Mouse (Mus musculus): ENCODE results near the gene Rffl. TPM values are rescaled to one million over a fixed set of nuclear protein-coding genes. Genes with fewer than 3 reads are reported as not detected.

Rffl gene
- 3.9 and 4.8 TPM in 2 replicates for polyA plus RNA-seq (2014; fragmentation: Nextera tagmentation; extraction: Ambion mirVana)

DNA sequence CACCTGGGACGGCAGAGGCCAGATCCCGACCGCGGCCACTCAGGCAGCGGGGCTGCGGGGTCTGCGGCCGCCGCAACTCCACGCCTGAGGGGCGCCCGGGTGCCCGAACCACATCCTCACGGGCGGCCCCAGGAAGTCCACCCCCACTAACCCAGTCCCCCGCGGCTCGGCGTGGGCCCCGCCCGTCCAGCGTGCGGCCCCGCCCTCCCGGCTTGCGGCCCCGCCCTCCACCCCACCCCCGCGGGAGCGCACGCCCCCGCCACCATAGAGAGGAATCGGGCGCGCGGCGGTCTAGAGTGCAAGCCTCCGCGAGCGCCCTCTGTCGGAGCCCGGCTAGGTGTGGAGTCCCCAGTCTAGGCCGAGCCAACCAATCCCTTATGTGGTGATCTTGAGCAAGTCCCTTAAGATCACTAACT lies at the start of gene Rffl:
TSS of gene Rffl (minus strand) at position 180 of the 416 bp plus-strand sequence.
- Histone ChIP-seq H3K4me3 (ENCODE audit: low read depth, low read length) (peak within 1 kb of the TSS; percentile 61), H3K4me1 (ENCODE audit: control insufficient read depth, insufficient read depth, low read length) (no peaks in the 10 kb centered on the region; the same call in 1 of the 2 replicates), H3K4me2 (ENCODE audit: low read depth, low read length) (peak within 1 kb of the TSS; percentile 89), H3K36me3 (ENCODE audit: control insufficient read depth, insufficient read depth, low read length) (no peaks in the 10 kb centered on the region), H3K27ac (ENCODE audit: low read depth, low read length) (peak within 1 kb of the TSS; percentile 5; the same call in 1 of the 2 replicates), H3K9ac (replicated peaks; ENCODE audit: low read depth, low read length) (peak within 1 kb of the TSS; percentile 74), H3K27me3 (ENCODE audit: control insufficient read depth, insufficient read depth, low read length) (no peaks in the 10 kb centered on the region), H3K9me3 (ENCODE audit: control insufficient read depth, low read length) (no peaks in the 10 kb centered on the region)
- WGBS, result 0% methylated on average over 43 of the region's 43 CpGs
- peak; percentile 93 for ATAC-seq (ENCODE audit: low read depth)

DNA sequence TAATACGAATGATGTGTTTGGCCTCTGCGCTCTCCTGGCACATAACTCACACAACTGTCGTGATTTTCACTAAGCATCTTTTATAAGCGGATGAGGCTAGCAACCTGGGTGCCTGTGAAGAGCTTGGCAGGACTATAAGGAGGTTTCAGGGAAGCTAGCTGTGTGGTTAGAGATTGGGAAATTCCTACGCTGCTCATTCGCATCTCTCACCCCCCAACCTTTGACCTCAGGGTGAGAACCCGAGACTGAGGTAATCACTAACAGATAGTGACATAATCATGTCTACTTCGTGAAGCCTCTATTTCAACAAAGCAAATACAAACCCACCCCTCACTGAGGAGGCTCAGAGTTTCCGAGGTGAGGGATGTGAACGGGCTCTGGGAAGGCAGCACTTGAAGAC lies 49.8 kb upstream of the Rffl start:
- WGBS, result 71% methylated on average over 10 of the region's 10 CpGs
- Histone ChIP-seq H3K9me3 (ENCODE audit: control insufficient read depth, low read length) (no peaks in the 10 kb centered on the region), H3K4me1 (ENCODE audit: control insufficient read depth, insufficient read depth, low read length) (no peaks in the 10 kb centered on the region), H3K27me3 (ENCODE audit: control insufficient read depth, insufficient read depth, low read length) (no peaks in the 10 kb centered on the region), H3K27ac (ENCODE audit: low read depth, low read length) (no peak overlapping the region), H3K4me3 (ENCODE audit: low read depth, low read length) (no peak overlapping the region), H3K4me2 (ENCODE audit: low read depth, low read length) (no peak overlapping the region), H3K36me3 (ENCODE audit: control insufficient read depth, insufficient read depth, low read length) (no peaks in the 10 kb centered on the region), H3K9ac (replicated peaks; ENCODE audit: low read depth, low read length) (no peak overlapping the region)
- ATAC-seq (ENCODE audit: low read depth), result no peak

DNA sequence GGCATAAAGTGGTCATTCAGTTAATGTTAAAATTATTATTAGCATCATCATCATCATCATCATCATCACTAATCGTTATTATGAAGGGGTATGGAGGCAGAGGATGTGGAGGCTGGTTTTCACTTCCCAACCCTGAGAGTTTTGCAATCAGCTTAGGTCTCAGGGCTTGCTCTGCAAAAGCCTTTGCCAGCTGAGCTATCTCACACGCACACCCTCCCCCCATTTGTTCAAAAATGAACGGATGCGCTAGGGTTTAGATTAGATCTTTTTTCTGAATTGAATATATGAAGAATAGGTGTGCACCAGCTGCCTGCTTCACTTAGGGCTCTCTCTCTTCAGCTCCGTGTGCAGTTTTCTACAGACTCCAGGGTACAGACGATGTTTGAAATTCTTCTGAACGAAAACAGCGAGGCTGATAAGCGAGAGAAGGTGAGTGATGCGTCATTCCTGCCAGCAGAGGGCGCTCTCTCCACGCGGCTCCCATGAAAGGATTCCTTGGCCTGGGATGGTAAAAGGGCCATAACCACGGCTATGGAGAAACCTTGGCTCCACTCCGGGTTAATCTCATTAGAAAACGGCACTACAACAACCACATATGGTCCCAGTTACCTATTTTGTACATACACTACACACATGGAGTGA lies 43.8 kb upstream of the Rffl start:
- H3K4me1 ChIP-seq (ENCODE audit: control insufficient read depth, insufficient read depth, low read length), result no peaks in the 10 kb centered on the region
- H3K36me3 ChIP-seq (ENCODE audit: control insufficient read depth, insufficient read depth, low read length), result no peaks in the 10 kb centered on the region
- H3K27me3 ChIP-seq (ENCODE audit: control insufficient read depth, insufficient read depth, low read length), result no peaks in the 10 kb centered on the region
- 9% methylated on average over 16 of the region's 16 CpGs for WGBS
- no peaks in the 10 kb centered on the region for H3K9me3 ChIP-seq (ENCODE audit: control insufficient read depth, low read length)
- H3K27ac ChIP-seq (ENCODE audit: low read depth, low read length), result no peak overlapping the region
- peak overlapping the region; percentile 35 for H3K4me2 ChIP-seq (ENCODE audit: low read depth, low read length)
- no peak overlapping the region for H3K4me3 ChIP-seq (ENCODE audit: low read depth, low read length)
- ATAC-seq (ENCODE audit: low read depth), result peak; percentile 63; the same call in 1 of the 2 replicates
- no peak overlapping the region for H3K9ac ChIP-seq (replicated peaks; ENCODE audit: low read depth, low read length)

DNA sequence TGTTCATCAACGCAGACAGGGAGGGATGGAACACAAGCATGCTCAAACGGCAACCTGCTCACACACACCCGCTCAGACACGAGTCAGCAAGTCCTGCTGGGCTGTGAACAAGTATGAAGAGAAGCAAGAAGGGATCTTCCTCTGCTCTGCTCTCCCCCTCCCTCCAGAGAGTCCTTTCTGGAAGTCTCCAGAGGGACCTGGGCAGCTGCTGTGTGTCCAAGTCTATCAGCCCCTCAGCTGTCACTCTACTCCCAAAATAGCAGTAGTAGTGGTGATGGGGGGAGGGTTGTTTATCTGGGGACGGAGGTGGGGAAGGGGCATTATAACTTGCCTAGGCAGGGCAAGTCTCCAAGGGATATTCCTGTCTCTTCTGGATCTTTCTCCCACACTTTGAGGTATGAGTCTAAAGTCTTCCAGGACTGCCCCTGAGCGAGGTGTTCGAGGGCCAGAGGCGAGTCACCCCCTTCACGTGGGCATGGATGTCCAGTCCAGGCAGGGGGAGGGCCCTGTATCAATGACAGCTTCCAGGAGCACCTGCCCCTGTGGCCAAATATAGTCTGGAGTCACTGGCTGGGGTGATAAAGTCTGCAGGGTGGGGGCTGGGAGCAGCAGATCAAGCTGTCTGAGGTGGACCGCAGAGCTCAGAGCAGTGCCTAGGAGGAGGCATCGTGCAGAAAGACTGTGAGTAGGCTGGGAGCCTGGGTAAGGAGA lies 39.8 kb upstream of the Rffl start:
- Histone ChIP-seq H3K9ac (replicated peaks; ENCODE audit: low read depth, low read length) (no peak overlapping the region), H3K36me3 (ENCODE audit: control insufficient read depth, insufficient read depth, low read length) (no peaks in the 10 kb centered on the region), H3K9me3 (ENCODE audit: control insufficient read depth, low read length) (no peaks in the 10 kb centered on the region), H3K4me3 (ENCODE audit: low read depth, low read length) (no peak overlapping the region), H3K27me3 (ENCODE audit: control insufficient read depth, insufficient read depth, low read length) (no peaks in the 10 kb centered on the region), H3K4me2 (ENCODE audit: low read depth, low read length) (no peak overlapping the region), H3K4me1 (ENCODE audit: control insufficient read depth, insufficient read depth, low read length) (peaks cover 5% of the 10 kb centered on the region; the same call in 1 of the 2 replicates), H3K27ac (ENCODE audit: low read depth, low read length) (no peak overlapping the region)
- ATAC-seq (ENCODE audit: low read depth), result no peak
- WGBS, result 87% methylated on average over 11 of the region's 11 CpGs

DNA sequence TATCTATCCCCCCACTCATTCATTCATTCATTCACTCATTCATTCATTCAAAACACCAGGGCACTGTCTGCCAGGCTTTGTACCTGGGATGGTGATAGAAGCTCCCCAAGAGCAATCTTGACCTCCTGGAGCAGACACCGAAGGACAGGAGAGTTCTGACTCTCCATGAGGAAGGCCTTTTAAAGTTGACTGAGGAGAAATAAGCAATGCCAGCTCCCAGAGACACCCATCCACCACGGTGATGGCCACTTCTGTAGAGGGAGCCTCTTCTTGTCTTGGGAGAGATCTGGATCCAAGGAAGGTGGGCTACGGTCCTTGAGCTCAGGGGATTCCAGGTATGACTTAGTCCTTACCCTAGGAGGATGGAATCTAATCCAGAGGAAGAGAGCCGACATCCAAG lies 39.2 kb upstream of the Rffl start, which contains the start of gene Unc45b:
TSS of gene Unc45b (plus strand) at position 301 of the 400 bp plus-strand sequence.
- 0 out of 2 replicates have a peak, but pooled peaks cover 4% of the 10 kb centered on the region for H3K36me3 ChIP-seq (ENCODE audit: control insufficient read depth, insufficient read depth, low read length)
- WGBS, result 91% methylated on average over 4 of the region's 4 CpGs

DNA sequence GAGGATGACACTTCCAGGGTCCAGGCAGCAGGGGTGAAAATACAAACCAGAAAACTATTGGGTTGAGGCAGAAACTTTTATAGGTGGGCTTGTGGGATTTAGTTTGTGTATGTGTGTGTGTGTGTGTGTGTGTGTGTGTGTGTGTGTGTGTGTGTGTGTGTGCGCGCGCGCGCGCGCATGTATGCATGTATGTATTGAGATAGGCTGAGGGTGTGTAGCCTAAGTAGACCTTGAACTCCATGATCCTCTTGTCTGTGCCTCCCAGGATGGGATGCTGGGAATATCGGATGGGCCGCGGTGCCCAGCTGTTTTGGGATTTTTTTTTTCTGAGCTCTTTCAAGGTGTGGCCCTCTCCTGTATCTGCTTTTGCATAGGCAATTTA lies 37.6 kb upstream of the Rffl start:
- Histone ChIP-seq H3K36me3 (ENCODE audit: control insufficient read depth, insufficient read depth, low read length) (peaks cover 16% of the 10 kb centered on the region), H3K4me3 (ENCODE audit: low read depth, low read length) (no peak overlapping the region; the same call in 1 of the 2 replicates), H3K27ac (ENCODE audit: low read depth, low read length) (no peak overlapping the region), H3K9ac (replicated peaks; ENCODE audit: low read depth, low read length) (no peak overlapping the region), H3K27me3 (ENCODE audit: control insufficient read depth, insufficient read depth, low read length) (no peaks in the 10 kb centered on the region), H3K4me2 (ENCODE audit: low read depth, low read length) (peak overlapping the region; percentile 65; the same call in 1 of the 2 replicates), H3K4me1 (ENCODE audit: control insufficient read depth, insufficient read depth, low read length) (peaks cover 5% of the 10 kb centered on the region; the same call in 1 of the 2 replicates), H3K9me3 (ENCODE audit: control insufficient read depth, low read length) (no peaks in the 10 kb centered on the region)
- ATAC-seq (ENCODE audit: low read depth), result no peak
- WGBS, result 59% methylated on average over 10 of the region's 10 CpGs

More for the DNA sequence above, 39.2 kb upstream of the Rffl start, which contains the start of gene Unc45b:
- Histone ChIP-seq H3K4me2 (ENCODE audit: low read depth, low read length) (no peak within 1 kb of the TSS), H3K9ac (replicated peaks; ENCODE audit: low read depth, low read length) (no peak within 1 kb of the TSS), H3K4me1 (ENCODE audit: control insufficient read depth, insufficient read depth, low read length) (peaks cover 5% of the 10 kb centered on the region; the same call in 1 of the 2 replicates), H3K4me3 (ENCODE audit: low read depth, low read length) (no peak within 1 kb of the TSS), H3K27me3 (ENCODE audit: control insufficient read depth, insufficient read depth, low read length) (no peaks in the 10 kb centered on the region), H3K9me3 (ENCODE audit: control insufficient read depth, low read length) (no peaks in the 10 kb centered on the region), H3K27ac (ENCODE audit: low read depth, low read length) (no peak within 1 kb of the TSS)
- no peak for ATAC-seq (ENCODE audit: low read depth)

DNA sequence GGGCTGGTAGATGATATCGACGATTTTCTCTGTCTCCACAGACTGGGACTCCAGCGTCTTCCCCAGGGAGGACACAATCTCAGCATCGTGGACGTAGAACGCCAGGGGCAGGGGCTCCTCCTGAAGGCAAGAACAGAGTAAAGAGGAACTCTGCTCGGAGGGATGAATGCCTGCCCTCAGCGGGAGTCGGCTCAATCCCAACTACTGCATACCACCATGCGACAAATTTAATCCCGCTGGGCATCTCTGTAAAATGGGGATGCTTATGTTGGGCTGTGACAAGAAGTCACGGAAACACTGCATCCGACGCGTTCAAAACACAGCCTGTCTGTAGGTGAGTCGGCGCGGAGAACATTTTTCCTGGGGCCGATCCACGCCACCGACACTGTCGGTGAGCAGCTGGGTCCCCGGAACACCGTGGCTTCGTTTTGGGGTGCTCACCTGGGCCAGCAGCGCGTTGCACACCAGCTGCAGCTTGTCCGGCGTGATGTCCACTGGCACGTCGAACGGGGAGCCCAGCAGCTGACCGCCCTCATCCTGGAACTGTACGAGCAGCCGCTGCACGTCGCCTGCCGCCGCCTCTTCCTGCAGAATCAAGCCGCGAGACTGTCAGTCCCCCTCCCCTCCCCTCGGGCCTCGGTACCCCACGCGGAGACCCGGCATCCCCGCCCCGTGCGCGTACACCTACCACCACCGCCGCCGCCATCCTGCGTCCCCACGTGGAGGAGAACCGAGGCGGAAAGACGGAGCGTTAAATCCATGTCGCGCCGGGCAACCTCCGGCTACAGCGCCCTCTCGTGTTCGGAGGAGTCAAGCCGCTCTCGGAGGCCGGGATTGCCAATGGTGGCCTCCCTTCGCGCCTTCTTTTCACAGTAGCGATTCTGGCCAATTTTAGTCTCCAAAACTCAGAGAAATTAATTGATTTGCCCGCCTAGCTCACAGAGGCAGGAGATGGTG lies 36.9 kb upstream of the Rffl start, which contains the start of gene Nle1:
TSS of gene Nle1 (minus strand) at position 761 of the 957 bp plus-strand sequence.
- peak; percentile 89 for ATAC-seq (ENCODE audit: low read depth)
- no peaks in the 10 kb centered on the region for H3K27me3 ChIP-seq (ENCODE audit: control insufficient read depth, insufficient read depth, low read length)
- 2% methylated on average over 67 of the region's 73 CpGs for WGBS
- peaks cover 5% of the 10 kb centered on the region; the same call in 1 of the 2 replicates for H3K4me1 ChIP-seq (ENCODE audit: control insufficient read depth, insufficient read depth, low read length)
- no peaks in the 10 kb centered on the region for H3K9me3 ChIP-seq (ENCODE audit: control insufficient read depth, low read length)
- H3K36me3 ChIP-seq (ENCODE audit: control insufficient read depth, insufficient read depth, low read length), result peaks cover 21% of the 10 kb centered on the region
- H3K9ac ChIP-seq (replicated peaks; ENCODE audit: low read depth, low read length), result peak within 1 kb of the TSS; percentile 74
- H3K4me2 ChIP-seq (ENCODE audit: low read depth, low read length), result peak within 1 kb of the TSS; percentile 65
- 0 out of 2 replicates have a peak within 1 kb of the TSS, but pooled peaks have one; percentile 28 for H3K27ac ChIP-seq (ENCODE audit: low read depth, low read length)
- peak within 1 kb of the TSS; percentile 74 for H3K4me3 ChIP-seq (ENCODE audit: low read depth, low read length)

DNA sequence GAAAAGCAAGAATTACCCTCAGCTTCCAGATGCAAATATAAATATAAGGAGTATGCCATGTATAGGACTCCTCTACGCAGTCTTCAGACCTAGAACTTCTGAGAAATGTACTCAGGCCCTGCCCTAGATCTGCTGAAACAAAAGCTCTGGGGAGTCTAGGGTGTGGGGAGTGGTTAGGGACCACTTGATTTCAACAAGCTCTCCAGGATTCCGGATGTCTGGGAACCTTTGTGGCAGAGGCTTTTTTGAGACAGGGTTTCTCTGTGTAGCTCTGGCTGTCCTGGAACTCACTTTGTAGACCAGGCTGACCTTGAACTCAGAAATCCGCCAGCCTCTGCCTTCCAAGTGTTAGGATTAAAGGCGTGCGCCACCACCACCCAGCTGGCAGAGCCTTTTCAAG lies 34.8 kb upstream of the Rffl start:
- no peak overlapping the region for H3K9ac ChIP-seq (replicated peaks; ENCODE audit: low read depth, low read length)
- 94% methylated on average over 5 of the region's 5 CpGs for WGBS
- no peak for ATAC-seq (ENCODE audit: low read depth)

More for the DNA sequence above, 34.8 kb upstream of the Rffl start:
- Histone ChIP-seq H3K27me3 (ENCODE audit: control insufficient read depth, insufficient read depth, low read length) (no peaks in the 10 kb centered on the region), H3K4me1 (ENCODE audit: control insufficient read depth, insufficient read depth, low read length) (peaks cover 5% of the 10 kb centered on the region; the same call in 1 of the 2 replicates), H3K4me2 (ENCODE audit: low read depth, low read length) (no peak overlapping the region), H3K9me3 (ENCODE audit: control insufficient read depth, low read length) (no peaks in the 10 kb centered on the region), H3K36me3 (ENCODE audit: control insufficient read depth, insufficient read depth, low read length) (peaks cover 38% of the 10 kb centered on the region), H3K4me3 (ENCODE audit: low read depth, low read length) (no peak overlapping the region), H3K27ac (ENCODE audit: low read depth, low read length) (no peak overlapping the region)
